Mouse (Mus musculus) spleen, postnatal 36 days (tissue): ENCODE results near the gene Matk.

Source experiments
- DNase-seq, 2 experiments: peaks; one replicate each; pipeline ENCODE4 v3.0.0; 2022; ENCODE audit warnings: low spot score in 2 of 2, mixed read lengths in 1 of 2

Gene Matk

DNA sequence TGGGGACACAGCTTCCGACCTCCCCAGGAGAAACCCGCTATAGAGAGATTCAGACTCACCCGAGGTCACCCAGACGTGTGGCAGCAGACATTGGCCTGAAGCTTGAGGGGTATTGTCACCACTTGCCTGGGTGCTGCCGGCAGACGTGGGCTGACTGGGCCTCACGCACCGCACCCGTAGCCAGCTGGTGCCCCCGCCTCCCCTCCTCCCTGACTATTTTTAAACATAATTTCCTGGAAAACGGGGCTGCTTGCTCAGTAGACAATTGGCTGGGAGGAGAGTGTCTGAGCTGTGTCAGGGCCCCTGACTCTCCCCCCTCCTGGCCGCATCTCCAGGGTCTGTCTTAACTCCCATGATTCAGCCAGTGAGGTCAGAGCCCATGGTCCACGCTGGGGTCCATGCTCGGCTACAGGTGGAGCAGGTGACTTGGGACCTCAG, 50.1 kb downstream of the Matk start:
- no peak for DNase-seq

DNA sequence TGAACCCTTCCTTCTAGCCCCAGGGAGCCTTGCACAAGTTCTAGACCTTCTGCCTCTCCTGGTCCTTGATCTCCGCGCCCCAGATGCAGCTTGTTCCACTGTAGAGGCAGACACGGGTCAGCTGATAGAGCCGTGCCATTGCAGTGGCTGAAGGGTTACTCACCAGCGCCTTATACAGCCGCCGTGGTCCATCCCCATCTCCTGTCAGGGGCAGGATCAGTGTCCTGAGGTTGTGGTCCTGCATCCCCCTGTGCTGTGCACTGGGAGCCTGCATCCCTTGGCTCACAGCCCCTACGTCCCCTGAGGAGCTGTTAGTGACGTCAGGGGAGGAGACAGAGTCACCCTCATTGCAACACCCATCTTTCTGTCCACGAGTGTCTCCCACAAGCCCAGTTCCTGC, 50.5 kb downstream of the Matk start:
- no peak for DNase-seq

DNA sequence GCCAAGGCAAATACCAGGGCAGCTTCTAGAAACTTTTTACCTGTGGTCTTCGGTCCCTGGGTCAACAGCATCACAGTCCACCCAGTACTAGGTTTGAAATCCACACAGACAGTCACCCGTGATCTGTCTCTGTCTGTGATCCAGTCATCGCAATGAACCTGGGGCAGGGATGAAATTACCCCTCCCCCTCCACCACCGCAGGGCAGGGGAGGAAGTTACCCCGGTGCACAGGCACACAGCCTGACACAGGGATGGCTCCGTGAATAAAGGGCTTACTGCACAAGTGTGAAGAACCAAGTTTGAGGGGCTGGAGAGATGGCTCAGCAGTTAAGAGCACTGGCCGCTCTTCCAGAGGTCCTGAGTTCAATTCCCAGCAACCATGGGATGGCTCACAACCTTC, 51.0 kb downstream of the Matk start:
- DNase-seq = peak; percentile 57 to 59

DNA sequence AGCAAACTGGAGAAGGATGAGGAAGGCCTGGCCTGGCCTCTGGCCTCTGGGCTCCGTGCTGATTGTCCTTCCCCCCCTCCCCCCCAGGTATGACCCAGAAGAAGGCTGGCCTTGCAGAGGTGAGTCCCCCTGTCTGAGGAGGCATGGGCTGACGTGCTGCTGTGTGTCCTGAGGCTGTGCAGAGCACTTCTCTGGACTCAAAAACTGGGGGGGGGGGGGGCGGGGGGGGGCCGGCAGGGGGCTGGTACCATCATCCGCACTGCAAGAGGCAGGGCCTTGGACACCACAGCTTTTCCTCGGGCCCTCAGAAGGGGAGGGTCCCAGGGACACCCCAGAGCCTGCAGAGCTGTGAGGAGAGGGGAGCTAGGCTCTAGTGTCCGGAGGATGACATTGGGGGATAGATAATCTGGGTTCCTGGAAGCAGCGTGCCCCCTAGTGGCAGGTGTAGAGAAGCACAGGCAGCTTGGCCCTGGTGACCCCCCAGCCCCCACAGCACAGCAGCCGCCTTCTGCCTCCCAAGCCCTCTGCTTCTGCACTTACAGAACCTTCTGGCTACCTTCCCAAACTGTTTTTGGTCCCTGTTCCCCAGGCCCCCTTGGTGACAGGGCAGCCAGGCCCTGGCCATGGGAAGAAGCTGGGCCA, 52.0 kb downstream of the Matk start:
- peak; percentile 52 to 67 for DNase-seq

DNA sequence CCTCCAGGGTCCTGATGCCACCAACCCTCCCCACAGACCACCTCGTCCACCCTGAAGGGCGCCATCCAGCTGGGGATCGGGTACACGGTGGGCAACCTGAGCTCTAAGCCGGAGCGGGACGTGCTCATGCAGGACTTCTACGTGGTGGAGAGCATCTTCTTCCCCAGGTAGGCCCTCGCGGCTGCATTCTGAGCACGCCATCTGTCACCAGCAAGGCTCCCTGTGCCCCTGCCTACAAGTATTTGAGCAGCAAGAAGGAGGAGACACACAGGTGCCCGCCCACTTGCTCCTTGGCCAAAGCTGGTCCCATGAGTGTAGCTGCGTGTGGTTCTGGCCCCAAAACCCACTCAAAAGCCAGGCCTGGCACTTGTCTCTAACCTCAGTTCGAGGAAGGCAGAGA, 52.9 kb downstream of the Matk start:
- DNase-seq = no peak

DNA sequence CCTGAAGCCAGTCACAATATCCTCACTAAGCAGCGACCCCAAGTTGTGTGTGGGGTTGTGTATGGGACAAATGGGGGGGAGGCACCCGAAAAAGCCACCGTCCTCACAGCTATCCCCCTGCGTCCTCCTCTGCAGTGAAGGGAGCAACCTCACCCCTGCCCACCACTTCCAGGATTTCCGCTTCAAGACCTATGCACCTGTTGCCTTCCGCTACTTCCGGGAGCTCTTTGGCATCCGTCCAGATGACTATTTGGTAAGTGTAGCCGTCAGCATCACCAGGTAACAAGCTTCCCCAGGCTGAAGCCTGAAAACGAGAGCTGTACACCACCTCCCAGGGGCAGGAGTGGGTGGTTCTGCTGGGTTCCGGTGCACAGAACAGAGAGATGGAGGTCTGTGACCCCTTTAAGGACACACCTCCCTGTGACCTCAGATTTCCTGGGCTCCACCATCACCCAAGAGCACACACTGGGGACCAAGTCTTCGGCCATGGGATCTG, 53.5 kb downstream of the Matk start:
- no peak for DNase-seq

DNA sequence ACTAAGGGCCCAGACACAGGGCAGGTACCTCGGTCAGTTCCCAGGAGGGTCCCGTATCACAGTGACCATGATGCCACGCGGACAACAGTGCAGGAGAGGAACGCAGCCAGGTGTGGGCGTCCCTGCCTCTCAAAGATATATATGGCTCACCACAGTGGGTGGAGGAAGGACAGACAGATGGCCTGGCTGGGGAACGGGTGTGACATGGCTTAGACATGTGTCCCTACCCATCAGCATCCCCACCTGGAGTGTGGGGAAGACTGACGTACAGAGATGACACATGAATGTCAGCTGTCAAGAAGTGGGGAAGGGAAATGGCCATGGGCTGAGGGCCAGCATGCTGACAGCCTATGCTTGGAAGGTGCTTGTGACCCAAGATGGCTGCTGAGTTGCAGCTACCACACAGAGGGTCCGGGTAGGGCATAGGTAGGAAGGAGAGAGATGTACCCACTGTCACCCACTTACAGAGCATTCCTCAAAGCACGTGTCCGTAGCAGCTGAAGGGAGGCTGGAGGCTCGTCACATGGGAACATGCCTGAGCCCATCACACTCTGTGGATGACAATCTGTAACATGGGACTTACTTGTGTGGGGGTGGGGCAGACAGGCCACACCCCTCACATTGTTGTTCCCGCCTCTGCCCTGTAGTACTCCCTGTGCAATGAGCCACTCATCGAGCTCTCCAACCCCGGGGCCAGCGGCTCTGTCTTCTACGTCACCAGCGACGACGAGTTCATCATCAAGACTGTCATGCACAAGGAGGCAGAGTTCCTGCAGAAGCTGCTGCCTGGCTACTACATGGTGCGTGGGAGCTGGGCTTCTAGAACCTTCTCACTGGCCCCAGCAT, 54.3 kb downstream of the Matk start:
- no peak for DNase-seq

DNA sequence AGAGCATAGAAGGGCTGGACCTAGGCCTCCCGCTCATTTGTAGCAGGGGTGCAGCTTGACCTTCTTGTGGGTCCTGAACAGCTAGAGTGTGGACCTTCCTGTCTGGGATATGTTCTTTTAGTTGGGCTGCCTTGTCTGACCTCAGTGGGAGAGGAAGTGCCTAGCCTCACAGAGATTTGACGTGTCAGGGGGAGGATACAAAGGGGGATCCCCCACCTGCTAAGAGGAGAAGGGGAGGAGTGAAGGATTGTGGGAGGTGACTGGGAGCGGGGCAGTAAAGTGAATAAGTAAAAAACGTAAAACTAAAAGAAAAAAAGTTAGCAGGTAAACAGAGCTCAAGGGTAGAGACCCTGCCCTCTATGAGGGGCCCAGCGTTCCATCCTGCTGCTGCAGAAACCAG, 56.8 kb downstream of the Matk start:
- no peak for DNase-seq
